Mouse (Mus musculus) ovary, adult 18-20 months (tissue): ENCODE data around the gene Pigk.

Experiments
- DNase-seq: peaks from one replicate; pipeline ENCODE4 v3.0.0; 2022; ENCODE audit warnings: low spot score, mixed read lengths

The Pigk gene

GRCm38 (mm10) chr3:152944766-152945165 is 230.9 kb downstream of the Pigk start:
- DNase-seq: no peak

- no peak for DNase-seq
These were observed 233.2 kb downstream of the Pigk start for GRCm38 (mm10) chr3:152947031-152947640.

- DNase-seq: no peak
These were observed 234.7 kb downstream of the Pigk start for GRCm38 (mm10) chr3:152948556-152948955.

GRCm38 (mm10) chr3:152949233-152949777 is 235.4 kb downstream of the Pigk start:
- no peak for DNase-seq

GRCm38 (mm10) chr3:152950299-152950698 is 236.4 kb downstream of the Pigk start:
- DNase-seq: no peak

- DNase-seq: no peak
These were observed 237.0 kb downstream of the Pigk start for GRCm38 (mm10) chr3:152950914-152951313.

GRCm38 (mm10) chr3:152951634-152952545 is 238.0 kb downstream of the Pigk start:
- no peak for DNase-seq

- no peak for DNase-seq
These were observed 242.1 kb downstream of the Pigk start for GRCm38 (mm10) chr3:152956038-152956437.

GRCm38 (mm10) chr3:152956771-152957170 is 242.9 kb downstream of the Pigk start:
- DNase-seq: no peak

GRCm38 (mm10) chr3:152958358-152959150 is 244.7 kb downstream of the Pigk start:
- DNase-seq: no peak

- DNase-seq: no peak
These were observed 248.0 kb downstream of the Pigk start for GRCm38 (mm10) chr3:152961855-152962376.

- DNase-seq: no peak
These were observed 256.0 kb downstream of the Pigk start for GRCm38 (mm10) chr3:152969774-152970347.

- no peak for DNase-seq
These were observed 257.5 kb downstream of the Pigk start for GRCm38 (mm10) chr3:152971373-152971772.

GRCm38 (mm10) chr3:152979481-152980092 is 265.7 kb downstream of the Pigk start:
- DNase-seq: no peak

- DNase-seq: no peak
These were observed 266.5 kb downstream of the Pigk start for GRCm38 (mm10) chr3:152980431-152980830.

- no peak for DNase-seq
These were observed 267.4 kb downstream of the Pigk start for GRCm38 (mm10) chr3:152980978-152981974.

GRCm38 (mm10) chr3:152981988-152982387 is 268.1 kb downstream of the Pigk start, which contains the start of gene St6galnac5:
Gene St6galnac5, minus strand, starts transcription at chr3:152982246.
- no peak for DNase-seq

- no peak for DNase-seq
These were observed 276.9 kb downstream of the Pigk start for GRCm38 (mm10) chr3:152990787-152991186.

GRCm38 (mm10) chr3:152993608-152994007 is 279.7 kb downstream of the Pigk start:
- DNase-seq: no peak

GRCm38 (mm10) chr3:152998106-152998505 is 284.2 kb downstream of the Pigk start:
- DNase-seq: no peak
